Mouse (Mus musculus): ENCODE results near the gene Smug1. TPM values are rescaled to one million over a fixed set of nuclear protein-coding genes. Genes with fewer than 3 reads are reported as not detected.

Gene Smug1
- total RNA-seq, 2 experiments from 2014 or later, result 1.0 TPM; not detected in 1

- ATAC-seq (replicated peaks; ENCODE audit: low FRiP score, poor library complexity, severe bottlenecking), result no peak
Observed at GRCm38 (mm10) chr15:103152371-103152770, 14.5 kb downstream of the Smug1 start.

DNA sequence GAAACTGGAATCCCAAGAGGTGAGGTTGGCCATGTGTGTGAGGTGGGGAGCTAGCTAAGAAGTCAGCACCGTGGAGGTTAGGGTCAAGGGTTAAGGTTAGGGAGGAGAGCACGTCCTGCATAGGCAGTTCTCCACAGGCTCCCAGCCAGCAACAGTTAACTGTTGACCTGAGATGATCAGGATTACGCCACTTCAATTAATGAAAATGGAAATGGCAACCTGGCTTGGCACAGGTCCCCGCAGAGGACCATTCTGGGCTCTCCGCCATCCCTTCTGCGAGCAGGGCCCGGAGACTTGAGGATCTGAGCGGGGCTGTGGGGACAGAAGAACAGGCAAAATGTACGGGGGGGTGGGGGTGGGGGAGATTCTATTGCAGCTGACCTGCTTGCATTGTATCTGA is 19.1 kb downstream of the Smug1 start:
- no peak for ATAC-seq (replicated peaks; ENCODE audit: low FRiP score, poor library complexity, severe bottlenecking)

- no peak for ATAC-seq (replicated peaks; ENCODE audit: low FRiP score, poor library complexity, severe bottlenecking)
Observed at GRCm38 (mm10) chr15:103147422-103147690, 19.5 kb downstream of the Smug1 start.

DNA sequence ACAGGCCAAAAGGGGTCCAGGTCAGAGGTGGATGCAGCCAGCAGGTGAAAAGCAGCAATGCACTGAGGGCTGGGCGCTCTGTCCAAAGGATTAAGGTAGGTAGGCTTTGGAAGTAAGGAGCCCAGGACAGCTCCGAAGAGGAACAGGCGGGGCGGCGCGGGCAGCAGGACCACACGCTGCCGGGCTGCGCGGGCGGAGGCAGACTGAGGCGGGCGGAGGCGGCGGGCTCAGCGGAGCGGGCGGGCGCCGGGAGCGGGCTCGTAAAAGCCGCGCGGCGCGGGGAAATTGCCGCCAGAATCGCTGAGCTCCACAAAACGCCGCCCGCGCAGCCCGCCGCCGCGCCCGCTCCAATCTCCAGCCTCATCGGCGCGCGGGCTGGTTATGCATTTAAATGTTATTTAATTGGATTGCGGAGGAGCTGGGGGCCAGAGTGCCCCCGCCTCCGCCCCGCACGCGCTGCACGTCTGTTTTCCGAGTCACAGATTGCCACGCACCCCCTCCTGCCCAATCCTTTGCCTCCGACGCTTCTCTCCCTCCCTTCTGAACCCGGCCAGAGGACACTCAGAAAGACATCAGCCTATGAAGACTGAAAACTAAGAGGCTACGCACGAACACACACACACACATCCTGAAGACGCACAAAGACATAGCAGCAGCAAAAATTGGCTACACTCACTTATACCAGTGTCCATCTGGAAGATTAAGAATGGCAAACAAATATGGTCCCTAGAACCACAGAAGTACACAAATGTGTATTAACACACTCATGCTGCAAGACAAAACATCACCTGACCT is 20.1 kb downstream of the Smug1 start:
- no peak for ATAC-seq (replicated peaks; ENCODE audit: low FRiP score, poor library complexity, severe bottlenecking)

GRCm38 (mm10) chr15:103145635-103146299 is 21.1 kb downstream of the Smug1 start:
- no peak for ATAC-seq (replicated peaks; ENCODE audit: low FRiP score, poor library complexity, severe bottlenecking)

DNA sequence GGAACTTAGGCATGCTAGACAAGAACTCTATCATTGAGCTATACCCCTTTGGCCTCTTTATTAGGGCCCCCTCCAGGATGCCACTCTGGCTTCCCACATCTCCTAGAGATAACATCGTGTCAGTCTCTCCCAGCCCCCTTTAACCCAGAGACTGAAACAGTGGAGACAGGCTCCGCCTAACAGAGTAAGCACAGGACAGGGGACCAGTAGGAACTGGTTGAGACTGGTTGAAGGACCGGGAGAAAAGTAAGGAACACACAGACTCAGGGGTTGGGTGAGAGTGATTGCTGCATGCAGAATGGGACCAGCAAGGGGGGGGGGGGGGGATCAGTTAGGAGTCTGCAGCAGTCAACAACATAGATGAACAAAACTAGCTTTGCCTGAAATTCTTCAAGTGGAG is 22.7 kb downstream of the Smug1 start:
- ATAC-seq (replicated peaks; ENCODE audit: low FRiP score, poor library complexity, severe bottlenecking), result no peak

GRCm38 (mm10) chr15:103135431-103135947 is 31.4 kb downstream of the Smug1 start:
- no peak for ATAC-seq (replicated peaks; ENCODE audit: low FRiP score, poor library complexity, severe bottlenecking)

GRCm38 (mm10) chr15:103134277-103135086 is 32.4 kb downstream of the Smug1 start:
- no peak for ATAC-seq (replicated peaks; ENCODE audit: low FRiP score, poor library complexity, severe bottlenecking)

DNA sequence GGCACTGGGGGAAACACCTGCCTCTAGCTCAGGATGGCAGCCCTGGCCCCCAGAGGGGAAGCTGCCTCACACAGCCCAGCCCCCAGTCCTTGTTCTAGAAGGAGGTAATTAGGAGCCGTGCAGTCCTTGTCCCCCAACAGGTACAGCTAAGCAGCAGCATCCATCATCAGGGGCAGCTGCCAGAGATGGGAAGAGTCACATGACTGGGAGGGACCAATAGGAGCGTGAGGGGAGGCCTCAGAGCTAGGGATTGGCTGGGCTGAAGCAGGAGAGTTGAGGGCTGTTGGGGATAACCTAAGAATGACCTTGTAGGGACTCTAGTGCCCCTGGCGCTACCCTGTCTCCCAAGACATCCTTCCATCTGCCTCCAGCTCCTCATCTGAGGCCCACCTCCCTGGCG is 33.1 kb downstream of the Smug1 start:
- ATAC-seq (replicated peaks; ENCODE audit: low FRiP score, poor library complexity, severe bottlenecking), result no peak

GRCm38 (mm10) chr15:103130729-103131128 is 36.2 kb downstream of the Smug1 start:
- 0 out of 2 replicates have a peak, but pooled peaks have one; percentile 35 for ATAC-seq (replicated peaks; ENCODE audit: low FRiP score, poor library complexity, severe bottlenecking)

- ATAC-seq (replicated peaks; ENCODE audit: low FRiP score, poor library complexity, severe bottlenecking), result no peak
Observed at GRCm38 (mm10) chr15:103129289-103129688, 37.6 kb downstream of the Smug1 start.

- ATAC-seq (replicated peaks; ENCODE audit: low FRiP score, poor library complexity, severe bottlenecking), result no peak
Observed at GRCm38 (mm10) chr15:103128056-103128833, 38.6 kb downstream of the Smug1 start.

- ATAC-seq (replicated peaks; ENCODE audit: low FRiP score, poor library complexity, severe bottlenecking), result no peak
Observed at GRCm38 (mm10) chr15:103125982-103126381, 40.9 kb downstream of the Smug1 start.

- ATAC-seq (replicated peaks; ENCODE audit: low FRiP score, poor library complexity, severe bottlenecking), result no peak
Observed at GRCm38 (mm10) chr15:103124254-103124653, 42.6 kb downstream of the Smug1 start.

DNA sequence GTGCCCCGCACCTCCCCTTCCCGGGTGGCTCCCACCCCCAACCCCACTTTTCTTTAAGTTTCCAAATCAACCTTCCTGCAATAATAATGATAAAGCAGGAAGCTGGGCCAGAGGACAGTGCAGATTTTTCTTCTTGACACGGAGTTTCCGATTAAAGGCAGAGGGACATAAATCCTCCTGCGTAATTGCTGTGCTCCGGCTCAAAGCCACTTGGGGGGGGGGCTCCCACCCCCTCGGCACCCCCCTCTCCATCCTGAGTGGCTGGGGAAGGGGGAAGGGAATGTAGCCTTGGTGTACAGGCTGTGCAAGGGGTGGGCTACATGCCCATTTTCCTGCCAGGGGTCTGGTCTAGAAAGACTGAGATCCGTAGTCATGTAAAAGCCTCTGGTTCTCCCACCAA is 43.5 kb downstream of the Smug1 start:
- no peak for ATAC-seq (replicated peaks; ENCODE audit: low FRiP score, poor library complexity, severe bottlenecking)

GRCm38 (mm10) chr15:103122372-103122771 is 44.5 kb downstream of the Smug1 start:
- no peak for ATAC-seq (replicated peaks; ENCODE audit: low FRiP score, poor library complexity, severe bottlenecking)

DNA sequence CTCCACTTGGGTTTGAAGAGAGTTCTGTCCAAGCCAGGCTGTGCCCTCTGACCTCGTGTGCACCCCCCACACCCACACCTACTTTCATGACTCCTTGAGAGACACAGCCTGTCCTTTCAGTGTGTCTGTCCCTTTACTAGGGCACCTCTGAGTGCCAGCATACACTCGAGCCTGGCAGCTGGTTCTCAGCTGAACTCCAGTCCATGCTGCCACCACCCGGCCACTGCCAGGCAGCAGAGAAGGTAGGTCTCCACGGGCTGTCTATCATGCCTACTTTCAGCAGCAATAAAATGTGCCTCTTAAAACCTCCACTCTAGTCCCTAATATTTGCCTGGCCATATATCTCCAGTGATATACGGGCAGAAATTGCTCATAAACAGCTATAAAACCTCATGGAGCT is 45.5 kb downstream of the Smug1 start:
- ATAC-seq (replicated peaks; ENCODE audit: low FRiP score, poor library complexity, severe bottlenecking), result no peak

GRCm38 (mm10) chr15:103120594-103120993 is 46.3 kb downstream of the Smug1 start:
- no peak for ATAC-seq (replicated peaks; ENCODE audit: low FRiP score, poor library complexity, severe bottlenecking)

GRCm38 (mm10) chr15:103115726-103116125 is 51.2 kb downstream of the Smug1 start:
- no peak for ATAC-seq (replicated peaks; ENCODE audit: low FRiP score, poor library complexity, severe bottlenecking)

GRCm38 (mm10) chr15:103115256-103115655 is 51.6 kb downstream of the Smug1 start:
- ATAC-seq (replicated peaks; ENCODE audit: low FRiP score, poor library complexity, severe bottlenecking), result no peak

All from erythroblast, adult 5-6 weeks (primary cell).